Mouse (Mus musculus): ENCODE measurements around the gene Fbxl18.

The Fbxl18 gene

DNA sequence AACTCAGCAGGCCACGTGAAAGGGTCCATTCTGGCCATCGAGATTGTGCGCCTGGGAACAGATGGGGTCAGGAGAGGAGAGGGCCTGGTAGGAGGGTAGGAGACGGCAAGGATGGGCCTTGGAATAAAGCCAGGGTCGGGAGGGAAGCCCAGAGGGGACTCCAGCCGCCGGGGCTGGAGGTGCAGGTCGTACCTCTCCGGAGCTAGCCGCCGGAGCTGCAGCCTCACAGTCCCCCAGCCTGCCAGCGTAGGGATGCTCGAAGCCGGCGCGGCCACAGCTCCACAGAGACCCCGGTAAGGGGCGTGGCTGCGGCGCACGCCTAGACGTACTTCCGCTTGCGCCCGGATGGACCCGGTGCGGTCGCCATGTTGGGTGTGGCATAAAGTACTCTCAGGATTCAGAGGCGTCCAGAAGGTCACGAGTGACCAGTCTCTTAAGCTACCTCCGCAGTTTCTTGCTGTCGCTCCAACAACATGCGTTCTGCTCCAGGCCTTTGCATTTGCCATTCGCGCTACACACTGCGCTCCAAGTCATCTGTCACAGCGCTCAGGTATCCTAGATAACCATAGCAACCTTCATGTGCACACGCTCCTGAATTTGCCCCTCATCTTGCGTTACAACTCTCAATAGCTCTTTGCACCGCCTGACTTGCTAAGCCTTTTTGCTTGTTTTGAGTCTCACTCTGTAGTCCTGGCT lies at the start of gene Fbxl18:
Gene Fbxl18, minus strand, starts transcription at position 504 of the 696 bp plus-strand sequence.
- DNase-seq (ENCODE audit: low read depth, low spot score): peak; percentile 90

DNA sequence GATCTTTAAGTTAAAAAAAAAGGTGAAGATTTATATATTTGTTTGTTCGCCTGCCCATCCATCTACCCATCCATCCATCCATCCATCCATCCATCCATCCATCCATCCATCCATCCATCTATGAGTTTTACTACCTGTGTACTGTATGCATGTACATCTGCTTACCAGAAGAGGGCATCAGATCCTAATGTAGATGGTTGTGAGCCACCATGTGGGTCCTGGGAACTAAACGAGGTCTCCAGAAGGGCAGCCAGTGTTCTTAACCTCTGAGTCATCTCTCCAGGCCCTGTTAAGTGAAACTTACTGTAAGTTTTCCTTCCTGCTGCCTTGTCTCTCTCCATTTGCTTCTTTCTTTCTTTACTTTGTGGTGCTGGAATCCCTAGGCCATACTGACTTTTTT lies 45.2 kb upstream of the Fbxl18 start:
- no peak for DNase-seq (ENCODE audit: low read depth, low spot score)

DNA sequence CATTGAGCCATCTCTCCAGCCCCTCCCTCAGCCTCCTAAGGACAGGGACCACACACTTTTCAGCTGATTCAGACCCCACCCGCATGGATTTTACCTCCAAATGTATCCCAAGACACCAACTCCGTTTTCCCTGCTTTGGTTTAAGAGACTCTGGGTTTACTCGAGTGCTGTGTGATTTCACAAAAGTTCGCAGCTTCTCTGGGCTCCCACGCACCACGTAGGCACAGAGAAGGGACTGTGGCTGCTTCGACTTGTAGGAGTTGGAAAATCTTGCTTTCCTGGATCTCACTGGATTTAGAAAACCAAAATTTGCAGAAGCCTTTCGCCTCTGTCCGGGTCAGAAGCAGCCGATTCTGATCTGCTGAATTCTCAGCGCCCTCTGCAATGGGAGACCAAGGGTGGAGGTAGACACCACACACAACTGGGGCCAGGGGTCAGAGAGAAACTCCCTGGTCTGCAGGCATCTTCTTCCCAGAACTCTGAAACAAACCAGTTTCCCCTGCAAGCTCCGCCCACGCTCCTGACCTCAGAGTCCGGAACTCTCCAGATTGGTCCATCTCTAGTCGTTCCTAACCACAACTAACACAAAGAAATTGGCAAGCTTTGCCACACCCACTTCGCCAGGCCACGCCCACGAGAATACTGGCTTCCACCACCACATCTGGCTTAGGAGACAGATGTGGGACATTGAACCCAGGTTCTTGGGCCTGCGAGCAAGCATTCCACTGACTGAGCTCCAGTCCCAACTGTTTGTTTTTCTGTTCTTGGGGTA lies 42.9 kb upstream of the Fbxl18 start:
- no peak for DNase-seq (ENCODE audit: low read depth, low spot score)

DNA sequence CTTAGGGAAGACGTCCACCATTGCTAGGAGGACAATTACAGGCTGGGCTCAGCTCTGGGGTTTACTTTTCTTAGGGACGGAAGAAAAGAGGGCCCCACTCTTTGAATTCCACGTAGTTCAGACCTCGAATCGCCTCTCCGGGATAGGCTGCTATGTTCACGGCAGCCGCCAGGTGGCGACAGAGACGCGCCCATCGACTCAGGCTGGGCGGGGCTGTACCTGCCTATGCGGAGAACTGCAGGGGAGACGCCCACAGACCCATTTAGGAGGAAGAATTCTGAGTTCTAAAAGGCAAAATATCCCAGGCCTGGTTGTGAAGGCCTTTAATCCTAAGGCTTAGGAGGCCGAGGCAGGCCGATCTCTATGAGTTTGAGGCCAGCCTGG lies 41.1 kb upstream of the Fbxl18 start:
- DNase-seq (ENCODE audit: low read depth, low spot score): no peak

DNA sequence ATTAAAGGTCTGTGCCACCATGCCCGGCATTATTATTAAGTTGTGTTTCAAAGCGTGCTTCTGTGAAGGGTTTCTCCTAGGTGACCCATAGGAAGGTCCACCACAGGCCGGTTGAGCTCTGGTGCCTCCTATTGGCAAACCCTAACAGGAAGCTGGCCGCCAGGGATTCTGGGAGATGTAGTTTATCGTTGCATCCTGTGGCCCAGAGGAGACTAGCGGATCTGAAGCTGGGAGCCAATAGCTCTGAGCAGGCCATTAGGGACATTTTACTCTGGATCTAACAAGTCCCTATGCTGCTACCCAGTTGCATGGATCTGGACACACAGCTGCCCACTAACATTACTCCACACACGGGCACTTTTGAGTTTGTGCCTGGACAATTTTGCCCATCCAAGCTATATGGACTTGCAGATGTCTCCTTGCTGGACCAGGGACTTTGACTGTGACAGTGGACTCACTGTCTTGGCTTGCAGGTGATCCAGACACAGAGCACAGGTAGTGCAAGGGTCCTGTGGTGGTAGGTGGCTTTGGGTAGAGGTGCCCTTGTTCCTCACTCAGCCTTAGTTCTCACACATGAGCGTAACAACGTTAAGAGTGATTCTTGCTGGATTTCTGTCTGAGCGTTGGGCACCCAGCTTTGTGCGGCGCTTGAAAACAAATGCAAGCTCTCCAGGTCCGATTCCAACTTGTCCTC lies 40.6 kb upstream of the Fbxl18 start:
- DNase-seq (ENCODE audit: low read depth, low spot score): peak; percentile 76

DNA sequence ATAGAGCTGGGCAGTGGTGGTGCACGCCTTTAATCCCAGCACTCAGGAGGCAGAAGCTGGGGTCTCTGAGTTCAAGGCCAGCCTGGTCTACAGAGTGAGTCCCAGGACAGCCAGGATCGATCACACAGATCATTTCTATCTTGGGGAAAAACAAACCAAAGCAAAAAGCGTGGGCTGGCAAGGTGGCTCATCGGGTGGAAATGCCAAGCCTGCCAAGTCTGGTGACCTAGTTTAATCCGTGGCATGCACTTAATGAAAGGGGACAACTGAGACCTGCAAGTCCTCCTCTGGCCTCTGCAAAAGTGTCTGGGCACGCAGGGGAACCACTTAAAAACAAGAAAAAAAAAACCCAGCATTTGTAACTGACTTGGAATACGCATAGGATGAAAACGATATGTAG lies 37.5 kb upstream of the Fbxl18 start:
- DNase-seq (ENCODE audit: low read depth, low spot score): no peak

DNA sequence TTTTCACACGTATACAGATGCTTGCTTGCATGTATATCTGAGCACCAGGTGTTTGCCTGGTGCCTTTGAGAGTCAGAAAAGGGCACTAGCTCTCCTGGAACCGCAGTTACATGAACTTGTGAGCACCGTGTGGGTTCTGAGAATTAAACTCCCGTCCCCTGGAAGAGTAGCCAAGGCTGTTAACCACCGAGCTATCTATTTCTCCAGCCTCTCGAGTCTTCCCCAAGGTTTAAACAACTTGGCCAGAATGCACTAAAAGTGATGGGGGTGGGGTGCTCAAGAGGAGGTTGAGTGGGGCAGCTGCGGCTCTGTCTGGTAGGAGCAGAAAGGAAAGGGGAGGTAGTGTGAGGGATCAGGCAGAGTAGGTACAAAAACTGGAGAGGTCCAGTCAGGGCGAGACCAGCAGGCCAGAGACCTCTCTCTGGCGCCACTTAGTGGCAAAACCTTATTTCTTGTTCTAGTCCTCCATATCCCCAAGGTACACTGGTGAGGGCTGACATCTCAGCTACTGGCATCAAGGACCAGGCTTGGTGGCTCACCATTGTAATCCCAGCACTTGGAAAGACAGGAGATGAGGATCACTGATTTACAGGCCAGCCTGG lies 37.0 kb upstream of the Fbxl18 start:
- DNase-seq (ENCODE audit: low read depth, low spot score): peak; percentile 79

DNA sequence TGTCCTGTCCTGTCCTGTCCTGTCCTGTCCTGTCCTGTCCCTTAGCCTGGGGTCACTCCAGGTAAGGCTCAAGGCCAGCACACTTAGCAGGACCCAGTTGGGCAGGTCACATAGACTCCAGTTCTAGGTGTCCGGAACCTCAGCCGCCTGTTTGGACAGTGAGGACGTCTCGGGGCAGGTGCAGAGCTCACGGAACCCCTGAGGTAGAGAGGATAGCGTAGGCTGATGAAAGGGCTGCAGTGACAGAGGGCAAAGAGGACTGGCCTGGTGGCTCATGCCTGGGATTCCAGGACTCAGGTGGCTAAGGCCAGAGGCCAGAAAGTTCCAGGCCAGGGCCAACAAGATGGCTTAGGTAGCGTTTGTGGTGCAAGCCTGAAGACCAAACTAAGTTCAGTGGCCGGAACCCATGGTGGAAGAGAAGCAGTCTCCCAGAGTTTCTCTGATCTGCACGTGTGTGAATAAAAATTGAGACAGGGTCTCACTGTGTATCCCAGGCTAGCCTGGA lies 36.1 kb upstream of the Fbxl18 start:
- DNase-seq (ENCODE audit: low read depth, low spot score): no peak

DNA sequence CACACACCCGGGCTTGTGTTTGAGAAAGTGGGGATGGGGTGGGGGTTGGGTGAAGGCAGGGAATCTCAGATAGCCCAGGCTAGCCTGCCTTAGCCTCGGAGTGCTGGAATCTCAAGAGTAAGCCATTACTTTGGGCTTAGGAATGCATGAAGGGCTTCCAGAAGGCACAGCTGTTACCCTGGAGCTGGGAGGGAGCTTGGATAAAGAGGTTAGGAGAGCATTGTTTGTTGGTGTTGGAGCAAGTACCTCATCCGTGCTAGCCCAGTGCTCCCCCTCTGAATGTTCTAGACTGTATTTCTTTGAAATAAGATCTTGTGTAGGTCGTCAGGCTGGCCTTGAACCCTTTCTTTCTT lies 34.2 kb upstream of the Fbxl18 start:
- no peak for DNase-seq (ENCODE audit: low read depth, low spot score)

DNA sequence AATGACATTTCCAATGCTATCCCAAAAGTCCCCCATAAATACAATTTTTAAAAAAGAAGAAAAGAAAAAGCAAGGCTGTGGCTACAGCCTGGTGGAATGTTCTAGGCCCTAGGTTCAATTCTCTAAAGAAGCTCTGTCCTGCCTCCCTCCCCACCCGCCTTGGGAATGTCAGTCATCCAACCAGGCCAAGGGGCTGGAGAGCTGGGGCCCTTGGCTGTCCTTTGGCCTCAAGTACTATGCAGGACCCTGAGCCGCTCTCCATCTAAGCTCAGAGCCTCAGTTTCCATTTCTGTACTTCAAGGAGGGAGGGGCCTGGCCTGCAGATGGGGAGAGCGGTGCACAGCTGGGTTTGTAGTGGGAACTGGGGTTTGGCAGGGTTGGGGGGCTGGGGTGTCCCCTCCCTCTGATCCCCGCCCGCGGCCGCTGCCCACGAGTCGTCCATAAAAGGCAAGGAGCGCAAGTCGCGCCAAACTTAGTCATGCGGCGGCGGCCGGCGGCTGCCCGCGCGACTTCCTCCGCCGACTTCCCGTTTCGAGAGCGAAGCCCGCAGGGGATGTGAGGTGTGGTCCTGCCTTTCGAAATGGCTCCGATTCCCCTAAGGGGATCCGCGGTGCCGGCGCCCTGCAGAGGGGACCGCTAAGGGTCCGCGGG lies 33.7 kb upstream of the Fbxl18 start:
- peak; percentile 83 for DNase-seq (ENCODE audit: low read depth, low spot score)

DNA sequence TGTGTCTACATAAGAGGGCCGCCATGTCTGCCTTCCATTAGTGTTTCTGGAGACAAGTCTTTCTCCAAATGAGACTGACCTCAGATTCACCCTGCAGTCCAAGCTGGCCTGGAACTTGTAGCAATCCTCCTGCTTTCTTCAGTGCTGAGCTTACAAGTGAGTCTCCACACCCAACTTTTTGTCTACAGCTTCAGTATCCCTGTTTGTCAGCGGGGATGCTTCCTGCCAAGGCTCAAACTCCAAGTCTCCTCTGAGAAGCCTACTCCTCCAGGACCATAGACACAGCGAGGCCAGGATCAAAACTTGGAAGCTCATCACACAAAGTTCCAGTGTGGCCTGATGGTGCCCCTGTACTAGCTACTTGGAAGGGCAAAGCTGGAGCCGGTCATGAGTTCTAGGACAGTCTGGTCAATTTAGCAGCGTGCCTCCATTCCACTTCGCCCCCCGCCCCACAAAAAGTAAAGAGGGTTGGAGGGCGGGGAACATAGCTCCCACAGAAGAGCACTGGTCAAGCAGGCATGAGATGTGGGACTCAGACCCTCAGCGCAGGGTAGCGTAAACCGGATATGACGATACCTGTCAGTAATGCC lies 32.2 kb upstream of the Fbxl18 start:
- no peak for DNase-seq (ENCODE audit: low read depth, low spot score)

DNA sequence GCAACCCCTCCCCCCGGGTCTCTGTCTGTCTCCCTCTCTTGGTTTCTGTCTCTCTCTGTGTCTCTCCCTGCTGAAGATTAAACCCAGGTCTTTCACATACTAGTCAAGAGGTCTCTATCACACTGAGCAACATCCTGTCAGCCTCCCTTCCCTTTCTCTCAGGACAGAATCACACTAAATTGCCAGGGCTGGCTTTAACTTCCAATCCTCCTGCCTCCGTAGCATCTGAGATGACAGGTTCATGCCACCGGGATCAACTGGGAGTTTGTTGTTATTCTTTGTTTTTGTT lies 31.7 kb upstream of the Fbxl18 start:
- DNase-seq (ENCODE audit: low read depth, low spot score): no peak

DNA sequence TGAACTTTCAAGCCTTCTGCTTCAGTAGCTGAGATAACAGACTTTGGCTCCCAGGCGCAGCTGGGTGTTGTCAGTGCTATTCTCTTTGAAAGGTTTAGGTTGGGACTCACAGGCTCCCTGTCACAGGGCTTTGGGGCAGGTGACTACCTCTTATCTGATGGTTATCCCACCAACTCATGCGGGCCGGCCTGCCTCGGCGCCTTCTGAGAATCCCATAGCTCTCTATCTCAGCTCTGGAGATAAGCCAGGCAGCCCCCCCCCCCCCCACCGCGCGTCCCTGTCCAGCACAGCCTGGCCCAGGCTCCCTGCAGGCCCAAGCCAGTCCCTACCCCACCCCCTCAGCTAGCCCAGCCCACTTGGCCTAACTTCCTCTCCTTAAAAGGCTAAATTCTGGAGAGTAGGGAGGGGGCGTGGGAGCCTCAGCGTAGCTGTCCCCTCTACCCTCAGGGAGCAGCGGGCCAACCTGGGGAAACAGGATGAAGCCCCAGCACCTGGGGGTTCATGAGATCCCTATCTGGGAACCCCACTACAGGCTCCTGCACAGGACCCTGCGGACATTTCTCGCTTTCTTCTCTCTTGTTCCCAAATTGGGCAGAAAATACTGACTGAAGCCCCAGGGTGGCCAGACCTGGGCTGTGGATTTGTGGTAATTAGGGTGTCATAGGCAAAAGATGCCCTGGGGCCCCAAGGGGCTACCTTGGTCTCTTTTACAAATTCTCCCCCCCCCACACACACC lies 31.2 kb upstream of the Fbxl18 start:
- no peak for DNase-seq (ENCODE audit: low read depth, low spot score)

DNA sequence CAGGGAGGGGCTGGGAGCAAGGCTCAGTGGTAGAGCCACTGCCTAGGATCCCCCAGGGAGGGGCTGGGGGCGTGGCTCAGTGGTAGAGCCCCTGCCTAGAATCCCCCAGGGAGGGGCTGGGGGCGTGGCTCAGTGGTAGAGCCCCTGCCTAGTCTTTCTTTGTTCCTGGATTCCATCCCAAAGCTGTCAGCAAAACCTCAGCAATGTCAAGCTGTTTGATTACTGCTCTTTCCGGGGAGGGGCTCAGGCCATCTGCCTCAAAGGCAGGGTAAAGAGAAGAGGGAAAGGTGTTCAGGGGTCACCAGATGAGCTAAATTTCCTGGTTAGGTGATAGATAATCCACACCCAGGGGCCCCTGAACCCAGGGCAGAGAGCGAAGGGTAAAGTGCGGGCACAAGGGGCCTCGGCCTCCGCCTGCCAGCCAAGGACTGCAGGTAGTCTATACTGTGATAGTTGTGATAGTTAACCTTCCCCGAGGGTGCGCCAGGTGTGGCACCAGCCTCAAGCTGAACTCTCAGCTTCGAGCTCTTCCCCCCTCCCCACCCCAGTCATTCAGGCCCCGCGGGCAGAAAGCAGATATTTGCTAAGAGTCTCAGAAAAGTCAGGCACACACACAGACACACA lies 29.2 kb upstream of the Fbxl18 start:
- DNase-seq (ENCODE audit: low read depth, low spot score): no peak

DNA sequence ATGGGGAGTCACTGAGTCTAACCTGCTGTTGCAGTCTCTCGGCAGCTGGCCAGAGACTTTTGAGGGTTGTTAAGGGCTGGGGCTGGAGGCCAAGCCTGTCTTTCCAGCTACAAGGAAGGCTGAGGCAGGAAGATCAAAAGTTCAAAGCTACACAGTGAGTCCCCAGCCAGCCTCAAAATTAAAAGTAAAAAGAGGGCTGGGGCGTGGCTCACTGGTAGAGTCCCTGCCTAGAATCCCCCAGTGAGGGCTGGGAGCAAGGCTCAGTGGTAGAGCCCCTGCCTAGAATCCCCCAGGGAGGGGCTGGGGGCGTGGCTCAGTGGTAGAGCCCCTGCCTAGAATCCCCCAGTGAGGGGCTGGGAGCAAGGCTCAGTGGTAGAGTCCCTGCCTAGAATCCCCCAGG lies 28.6 kb upstream of the Fbxl18 start:
- no peak for DNase-seq (ENCODE audit: low read depth, low spot score)

DNA sequence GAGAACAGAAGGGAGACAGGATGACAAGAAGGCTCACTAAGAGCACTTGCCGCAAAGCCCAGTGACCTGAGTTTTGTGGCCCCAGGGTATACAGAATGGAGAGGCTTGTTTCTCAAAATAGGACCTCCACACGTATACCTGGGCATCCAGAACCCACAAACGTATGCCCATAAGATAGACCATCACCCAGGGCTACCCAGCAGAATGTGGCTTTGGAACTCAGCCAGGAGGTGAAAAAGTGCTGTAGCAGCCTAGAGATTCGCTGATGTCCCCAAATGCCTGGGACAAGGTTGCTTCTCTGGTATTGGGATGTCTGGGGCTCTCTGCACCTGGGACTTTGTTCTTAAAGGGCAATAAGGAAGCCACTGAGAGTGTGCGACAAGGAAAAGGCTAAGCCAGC lies 27.0 kb upstream of the Fbxl18 start:
- no peak for DNase-seq (ENCODE audit: low read depth, low spot score)

DNA sequence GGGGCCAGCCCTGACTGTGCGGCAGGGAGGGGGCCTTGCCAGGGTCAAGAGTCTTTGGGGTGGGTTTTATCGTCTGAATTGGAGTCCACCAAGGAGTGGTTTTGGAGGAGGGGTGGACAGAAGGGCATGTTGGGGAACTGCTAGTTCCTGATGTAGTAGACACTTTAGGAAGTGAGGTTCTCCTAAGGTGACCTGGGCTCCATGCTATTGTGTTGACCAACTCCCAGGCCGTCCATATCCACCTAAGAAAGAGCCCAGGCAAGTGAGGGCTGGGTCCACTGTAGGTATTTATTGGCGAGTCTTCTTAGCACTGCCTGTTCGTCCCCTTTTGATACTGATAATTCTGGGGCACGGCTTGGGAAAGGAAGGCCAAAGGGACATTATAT lies 25.8 kb upstream of the Fbxl18 start:
- DNase-seq (ENCODE audit: low read depth, low spot score): no peak

DNA sequence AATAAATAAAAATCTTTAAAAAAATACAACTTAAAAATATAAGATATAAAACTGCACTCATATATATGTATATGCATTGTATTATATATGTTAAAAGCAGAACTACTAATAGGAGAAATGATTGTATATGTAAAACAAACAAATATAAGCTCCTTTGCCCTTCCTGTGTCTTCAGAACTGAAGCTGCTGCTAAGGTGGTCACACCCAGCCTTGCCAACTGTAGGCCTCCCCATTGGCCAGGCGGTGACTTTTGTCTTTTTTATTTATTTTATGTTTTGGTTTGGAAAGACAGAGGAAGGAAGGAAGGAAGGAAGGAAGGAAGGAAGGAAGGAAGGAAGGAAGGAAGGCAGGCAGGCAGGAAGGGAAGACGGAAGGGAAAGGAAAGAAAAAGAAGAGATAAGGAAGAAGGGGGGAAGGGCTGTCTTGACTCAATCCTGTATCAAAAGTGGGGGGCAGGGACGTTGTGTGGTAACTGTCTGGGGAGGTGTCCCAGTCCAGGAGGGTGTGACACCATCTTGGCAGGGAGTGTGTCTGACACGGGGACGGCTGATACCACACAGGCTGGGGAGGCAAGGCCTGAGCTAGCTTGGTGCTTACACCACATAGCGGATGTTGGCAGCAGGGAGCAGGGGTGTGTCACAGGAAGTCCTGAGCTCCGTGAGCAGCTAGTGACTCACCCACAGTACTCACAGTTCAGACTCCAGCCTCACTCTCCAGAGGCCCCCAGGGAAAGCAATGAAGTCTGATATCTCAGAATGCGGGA lies 25.3 kb upstream of the Fbxl18 start:
- DNase-seq (ENCODE audit: low read depth, low spot score): peak; percentile 94

DNA sequence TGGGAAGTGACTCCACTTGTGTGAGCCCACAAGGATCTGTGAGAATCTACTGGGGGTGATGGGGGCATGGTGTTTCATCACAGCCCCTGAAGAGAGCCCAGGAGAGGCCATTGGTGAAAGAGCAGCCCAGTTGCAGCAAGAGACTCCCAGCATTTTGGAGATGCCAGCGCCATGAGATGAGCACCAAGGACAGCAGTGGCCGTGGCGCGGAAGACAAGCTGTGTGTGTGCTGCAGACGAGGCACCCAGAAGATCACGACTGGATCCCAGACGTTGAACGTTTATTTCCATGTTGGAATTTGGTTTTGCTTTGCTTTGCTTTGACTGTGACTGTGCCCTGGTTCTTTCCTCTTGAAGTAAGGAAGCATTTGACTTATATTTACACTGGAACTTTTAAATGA lies 22.2 kb upstream of the Fbxl18 start:
- DNase-seq (ENCODE audit: low read depth, low spot score): no peak

DNA sequence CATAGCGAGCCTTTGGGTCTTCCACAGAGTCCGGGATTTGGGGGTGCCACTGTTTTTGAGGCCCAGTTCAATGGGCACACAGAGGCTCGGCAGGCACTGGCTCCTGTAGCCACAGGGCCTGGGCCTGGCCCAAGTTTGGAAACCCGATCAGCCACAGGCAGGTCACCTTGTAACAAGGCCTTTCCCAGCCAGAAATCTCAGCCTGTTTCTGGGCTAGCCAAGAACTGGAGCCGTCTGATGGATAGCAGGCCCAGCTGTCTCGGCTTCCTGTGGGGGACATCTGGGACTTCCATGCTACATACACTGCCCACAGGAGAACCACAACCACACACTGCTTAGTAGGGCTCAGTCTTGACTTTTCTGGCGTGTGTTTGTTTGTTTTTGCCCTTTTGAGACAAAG lies 21.4 kb upstream of the Fbxl18 start:
- DNase-seq (ENCODE audit: low read depth, low spot score): peak; percentile 89
